Mouse (Mus musculus): ENCODE data around the gene Cmtr2. TPM values are rescaled to one million over a fixed set of nuclear protein-coding genes. Genes with fewer than 3 reads are reported as not detected.
A peak's percentile ranks its signal among the peaks of the same experiment; 100 is the strongest.

The Cmtr2 gene
- polyA plus RNA-seq, 1 experiment: 13.2 TPM

DNA sequence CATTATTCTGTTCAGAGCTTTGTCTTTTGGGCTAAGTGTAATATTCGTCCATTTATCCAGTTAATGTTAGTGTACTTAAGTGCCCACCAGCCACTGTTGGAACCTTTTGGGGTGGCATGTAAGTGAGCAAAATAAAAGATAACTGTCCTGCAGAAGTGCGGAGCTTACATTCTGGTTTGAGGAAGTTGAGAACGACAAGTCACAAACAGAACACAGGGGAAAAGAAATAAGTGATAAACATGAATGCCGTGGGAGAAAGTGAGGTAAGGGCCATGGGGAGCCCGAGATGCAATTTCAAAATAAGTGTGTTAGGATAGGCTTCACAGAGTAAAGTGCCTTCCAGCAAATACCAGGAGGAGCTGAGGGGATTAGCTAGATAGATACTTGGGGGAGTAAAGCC lies 3.0 kb downstream of the Cmtr2 start:
- no peak for TF ChIP-seq CTCF (IDR thresholded peaks at IDR 0.05; ENCODE audit: borderline replicate concordance, insufficient read depth, low read depth, low read length)
- no peak for TF ChIP-seq POLR2A (IDR thresholded peaks at IDR 0.05; ENCODE audit: borderline replicate concordance, insufficient read depth, low read length)
- no peak for DNase-seq
- 60% methylated on average over 5 of the region's 5 CpGs for WGBS
- peaks cover 4% of the 10 kb centered on the region for H3K4me1 ChIP-seq (ENCODE audit: control insufficient read depth, insufficient read depth, low read length)
- H3K27ac ChIP-seq (ENCODE audit: insufficient read depth, low read length): no peak overlapping the region
- no peaks in the 10 kb centered on the region for H3K27me3 ChIP-seq (ENCODE audit: control insufficient read depth, insufficient read depth, low read length)
- no peak overlapping the region for H3K4me3 ChIP-seq (replicated peaks; ENCODE audit: insufficient read depth, low read depth, low read length)

DNA sequence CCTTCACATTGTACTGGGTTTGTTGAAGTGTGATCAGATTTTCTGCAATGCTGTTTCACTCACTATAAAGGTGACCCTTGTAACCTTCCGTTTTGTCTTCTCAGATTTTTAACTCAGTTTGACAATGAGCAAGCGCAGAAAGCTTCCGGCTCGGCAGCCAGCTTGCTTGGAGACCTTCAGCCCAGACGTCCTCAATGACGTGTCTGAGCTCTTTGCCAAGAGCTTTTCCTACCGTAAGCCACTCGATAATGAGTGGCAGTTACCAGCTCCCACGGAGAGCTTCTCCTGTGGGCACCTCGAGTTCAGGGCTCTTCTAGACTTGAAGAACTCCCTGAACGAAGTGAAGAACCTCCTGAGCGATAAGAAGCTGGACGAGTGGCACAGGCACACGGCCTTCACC lies 5.5 kb downstream of the Cmtr2 start:
- H3K4me1 ChIP-seq (ENCODE audit: control insufficient read depth, insufficient read depth, low read length): peaks cover 4% of the 10 kb centered on the region
- H3K27me3 ChIP-seq (ENCODE audit: control insufficient read depth, insufficient read depth, low read length): no peaks in the 10 kb centered on the region
- TF ChIP-seq CTCF (IDR thresholded peaks at IDR 0.05; ENCODE audit: borderline replicate concordance, insufficient read depth, low read depth, low read length) (no peak), POLR2A (IDR thresholded peaks at IDR 0.05; ENCODE audit: borderline replicate concordance, insufficient read depth, low read length) (no peak)
- H3K27ac ChIP-seq (ENCODE audit: insufficient read depth, low read length): no peak overlapping the region
- no peak for DNase-seq
- H3K4me3 ChIP-seq (replicated peaks; ENCODE audit: insufficient read depth, low read depth, low read length): no peak overlapping the region
- WGBS: 74% methylated on average over 14 of the region's 14 CpGs

DNA sequence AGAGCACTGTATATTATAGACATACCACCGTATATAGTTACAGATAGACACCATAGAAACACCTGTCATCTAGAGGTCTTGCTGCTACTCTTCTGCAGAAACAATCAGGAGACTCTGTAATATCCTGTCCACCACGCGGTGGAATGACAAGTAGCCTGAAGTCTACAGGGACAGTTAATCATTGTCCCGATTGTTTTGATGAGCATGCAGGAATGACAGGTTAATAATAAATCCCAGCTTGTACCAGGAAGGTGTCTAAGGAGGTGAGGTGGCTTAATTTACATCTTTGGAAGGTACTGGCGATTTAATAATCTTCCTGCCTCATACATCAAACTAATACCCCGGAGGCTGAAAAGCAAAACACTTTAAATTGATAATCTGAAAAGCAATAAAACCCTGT lies 15.3 kb downstream of the Cmtr2 start:
- TF ChIP-seq POLR2A (IDR thresholded peaks at IDR 0.05; ENCODE audit: borderline replicate concordance, insufficient read depth, low read length): no peak
- TF ChIP-seq CTCF (IDR thresholded peaks at IDR 0.05; ENCODE audit: borderline replicate concordance, insufficient read depth, low read depth, low read length): no peak
- DNase-seq: no peak
- no peaks in the 10 kb centered on the region for H3K27me3 ChIP-seq (ENCODE audit: control insufficient read depth, insufficient read depth, low read length)
- no peak overlapping the region for H3K4me3 ChIP-seq (replicated peaks; ENCODE audit: insufficient read depth, low read depth, low read length)
- H3K27ac ChIP-seq (ENCODE audit: insufficient read depth, low read length): no peak overlapping the region
- 83% methylated on average over 6 of the region's 6 CpGs for WGBS
- H3K4me1 ChIP-seq (ENCODE audit: control insufficient read depth, insufficient read depth, low read length): no peaks in the 10 kb centered on the region

DNA sequence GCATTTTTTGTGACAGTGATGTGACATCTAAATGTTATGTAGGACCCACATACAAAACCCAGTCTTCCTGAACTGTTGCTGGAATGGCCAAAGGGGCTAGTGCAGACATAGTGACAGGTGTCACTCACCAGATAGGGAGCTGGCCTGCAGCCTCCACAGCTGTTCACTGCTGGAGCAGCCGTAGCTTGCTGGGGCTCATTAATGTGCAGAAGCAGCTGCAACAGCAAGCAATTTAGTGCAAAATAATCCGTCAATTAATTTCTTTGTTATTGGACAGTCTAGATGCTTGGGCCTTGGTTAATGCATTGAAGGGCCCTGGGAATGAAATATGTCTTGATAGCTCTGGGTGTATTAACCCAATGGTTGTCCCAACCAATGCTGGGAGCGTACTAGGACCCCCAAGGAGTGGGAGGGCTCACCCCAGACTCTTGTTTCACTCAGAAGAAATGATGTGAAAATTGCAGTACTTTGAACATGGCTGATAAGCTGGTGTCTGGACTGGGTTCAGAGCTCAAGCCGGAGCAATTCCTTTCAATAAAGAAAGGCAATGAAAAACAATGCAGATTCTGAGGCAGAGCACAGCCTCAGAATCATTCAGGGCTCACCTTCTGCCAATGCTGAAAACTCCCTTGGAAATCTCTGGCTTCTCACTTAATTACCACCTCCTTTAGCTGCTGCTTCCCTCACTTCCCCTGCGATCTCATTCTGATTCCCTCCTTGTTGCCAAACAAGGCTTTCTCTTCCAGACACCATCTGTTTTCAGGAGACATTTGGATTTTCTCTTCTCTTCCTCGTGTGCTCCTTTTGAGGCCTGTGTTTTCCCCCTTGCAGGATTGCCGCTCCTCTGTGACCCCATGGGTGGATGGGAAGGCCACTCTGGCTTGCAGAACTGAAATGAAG lies 27.1 kb downstream of the Cmtr2 start:
- peak; percentile 10 to 38 for DNase-seq
- Histone ChIP-seq H3K27ac (ENCODE audit: insufficient read depth, low read length) (no peak overlapping the region), H3K27me3 (ENCODE audit: control insufficient read depth, insufficient read depth, low read length) (no peaks in the 10 kb centered on the region), H3K4me1 (ENCODE audit: control insufficient read depth, insufficient read depth, low read length) (peaks cover 6% of the 10 kb centered on the region), H3K4me3 (replicated peaks; ENCODE audit: insufficient read depth, low read depth, low read length) (no peak overlapping the region)
- no peak for TF ChIP-seq POLR2A (IDR thresholded peaks at IDR 0.05; ENCODE audit: borderline replicate concordance, insufficient read depth, low read length)
- no peak for TF ChIP-seq CTCF (IDR thresholded peaks at IDR 0.05; ENCODE audit: borderline replicate concordance, insufficient read depth, low read depth, low read length)
- WGBS: 33% methylated on average over 7 of the region's 7 CpGs

DNA sequence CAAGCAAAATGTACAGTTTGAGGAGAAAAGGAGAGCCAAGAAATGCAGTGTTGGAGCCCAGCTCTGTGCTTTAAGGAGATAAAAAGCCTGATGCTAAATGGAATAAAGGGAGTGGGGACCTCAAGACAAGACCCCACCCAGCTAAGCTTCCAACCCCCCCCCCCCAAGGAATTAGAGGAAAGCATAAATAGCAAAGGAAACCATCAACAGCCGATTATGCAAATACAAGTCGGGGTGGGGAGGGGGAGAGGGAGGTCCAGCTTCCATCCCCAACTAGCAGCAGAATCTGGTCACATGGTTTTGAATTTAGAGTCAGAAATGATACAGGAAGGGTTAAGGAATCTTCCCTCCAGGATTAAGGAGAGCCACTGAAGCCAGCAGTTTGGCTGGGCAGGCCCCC lies 29.1 kb downstream of the Cmtr2 start:
- Histone ChIP-seq H3K27ac (ENCODE audit: insufficient read depth, low read length) (no peak overlapping the region), H3K27me3 (ENCODE audit: control insufficient read depth, insufficient read depth, low read length) (no peaks in the 10 kb centered on the region), H3K4me1 (ENCODE audit: control insufficient read depth, insufficient read depth, low read length) (peaks cover 6% of the 10 kb centered on the region), H3K4me3 (replicated peaks; ENCODE audit: insufficient read depth, low read depth, low read length) (no peak overlapping the region)
- DNase-seq: no peak
- WGBS: 63% methylated on average over 2 of the region's 2 CpGs
- TF ChIP-seq CTCF (IDR thresholded peaks at IDR 0.05; ENCODE audit: borderline replicate concordance, insufficient read depth, low read depth, low read length): no peak
- TF ChIP-seq POLR2A (IDR thresholded peaks at IDR 0.05; ENCODE audit: borderline replicate concordance, insufficient read depth, low read length): no peak

DNA sequence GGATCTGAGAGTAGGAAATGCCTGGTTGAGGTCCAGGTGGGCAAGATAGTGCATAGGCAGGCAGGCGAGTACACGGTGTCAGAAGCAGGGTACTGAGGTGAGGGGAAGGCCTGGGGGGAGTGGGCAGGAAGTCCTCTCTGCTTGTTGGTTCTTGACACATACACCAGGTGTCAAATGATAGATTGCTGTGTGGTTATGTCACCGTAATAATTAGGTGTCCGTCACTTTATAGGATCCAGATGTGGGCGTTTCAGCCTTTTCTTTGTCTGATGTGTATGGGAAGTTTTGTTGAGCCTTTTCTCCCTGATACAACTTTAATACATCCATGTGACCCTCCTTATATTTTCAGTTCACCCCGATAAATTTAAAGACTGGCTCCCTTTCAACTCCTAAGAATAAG lies 31.8 kb downstream of the Cmtr2 start:
- H3K4me3 ChIP-seq (replicated peaks; ENCODE audit: insufficient read depth, low read depth, low read length): no peak overlapping the region
- no peaks in the 10 kb centered on the region for H3K27me3 ChIP-seq (ENCODE audit: control insufficient read depth, insufficient read depth, low read length)
- peaks cover 6% of the 10 kb centered on the region for H3K4me1 ChIP-seq (ENCODE audit: control insufficient read depth, insufficient read depth, low read length)
- DNase-seq: no peak
- no peak for TF ChIP-seq POLR2A (IDR thresholded peaks at IDR 0.05; ENCODE audit: borderline replicate concordance, insufficient read depth, low read length)
- no peak for TF ChIP-seq CTCF (IDR thresholded peaks at IDR 0.05; ENCODE audit: borderline replicate concordance, insufficient read depth, low read depth, low read length)
- H3K27ac ChIP-seq (ENCODE audit: insufficient read depth, low read length): no peak overlapping the region
- WGBS: 93% methylated on average over 6 of the region's 6 CpGs

DNA sequence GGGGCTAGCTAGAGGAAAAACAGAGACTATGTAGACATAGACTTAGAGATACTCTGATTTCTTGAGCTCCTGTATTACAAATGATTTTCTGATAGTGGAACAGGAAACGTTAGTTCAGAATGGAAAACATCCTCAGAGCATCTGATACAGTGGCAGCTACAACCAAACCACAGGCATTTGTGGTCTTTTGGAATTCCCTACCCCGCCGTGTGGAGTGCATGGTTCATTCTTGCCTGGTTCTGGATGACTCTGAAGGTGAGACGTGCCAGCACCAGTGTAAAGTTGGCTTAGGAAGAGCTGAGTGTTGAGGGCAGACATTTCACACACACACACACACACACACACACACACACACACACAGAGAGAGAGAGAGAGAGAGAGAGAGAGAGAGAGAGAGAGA lies 38.5 kb downstream of the Cmtr2 start:
- H3K4me1 ChIP-seq (ENCODE audit: control insufficient read depth, insufficient read depth, low read length): no peaks in the 10 kb centered on the region
- 64% methylated on average over 4 of the region's 4 CpGs for WGBS
- H3K4me3 ChIP-seq (replicated peaks; ENCODE audit: insufficient read depth, low read depth, low read length): no peak overlapping the region
- DNase-seq: no peak
- H3K27ac ChIP-seq (ENCODE audit: insufficient read depth, low read length): no peak overlapping the region
- no peaks in the 10 kb centered on the region for H3K27me3 ChIP-seq (ENCODE audit: control insufficient read depth, insufficient read depth, low read length)
- no peak for TF ChIP-seq CTCF (IDR thresholded peaks at IDR 0.05; ENCODE audit: borderline replicate concordance, insufficient read depth, low read depth, low read length)
- no peak for TF ChIP-seq POLR2A (IDR thresholded peaks at IDR 0.05; ENCODE audit: borderline replicate concordance, insufficient read depth, low read length)

DNA sequence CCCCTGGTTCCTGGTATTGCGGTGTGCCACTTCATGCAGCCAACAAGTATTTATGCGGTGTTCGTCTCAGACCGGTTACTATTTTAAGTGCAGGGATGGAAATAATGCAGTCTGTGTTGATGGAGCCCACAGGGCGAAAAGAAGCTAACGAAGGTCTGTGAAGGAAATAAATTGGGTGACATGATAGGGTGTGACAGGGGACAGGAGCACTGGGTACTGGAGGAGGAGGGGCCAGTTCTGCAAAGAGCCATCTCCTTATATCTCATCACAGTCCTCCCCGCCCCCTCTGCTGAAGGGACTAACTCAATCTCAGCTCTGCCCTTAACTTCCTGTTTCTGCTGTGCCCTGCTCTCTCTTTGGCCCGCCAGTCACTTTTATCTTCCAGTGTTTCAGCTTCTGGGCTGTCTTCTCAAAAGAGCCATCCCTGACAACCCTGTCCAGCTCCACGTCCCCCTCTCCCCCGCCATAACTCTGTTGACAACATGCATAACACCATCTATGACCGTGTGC lies 50.4 kb downstream of the Cmtr2 start:
- 69% methylated on average over 11 of the region's 11 CpGs for WGBS
- H3K27me3 ChIP-seq (ENCODE audit: control insufficient read depth, insufficient read depth, low read length): no peaks in the 10 kb centered on the region
- DNase-seq: no peak
- H3K27ac ChIP-seq (ENCODE audit: insufficient read depth, low read length): no peak overlapping the region
- no peak overlapping the region for H3K4me3 ChIP-seq (replicated peaks; ENCODE audit: insufficient read depth, low read depth, low read length)
- TF ChIP-seq POLR2A (IDR thresholded peaks at IDR 0.05; ENCODE audit: borderline replicate concordance, insufficient read depth, low read length) (no peak), CTCF (IDR thresholded peaks at IDR 0.05; ENCODE audit: borderline replicate concordance, insufficient read depth, low read depth, low read length) (no peak)
- peaks cover 4% of the 10 kb centered on the region for H3K4me1 ChIP-seq (ENCODE audit: control insufficient read depth, insufficient read depth, low read length)

All from cerebellum, adult 2 months (tissue).